Mouse (Mus musculus): ENCODE data around the gene Bcar1. TPM values are rescaled to one million over a fixed set of nuclear protein-coding genes. Genes with fewer than 3 reads are reported as not detected.

The Bcar1 gene
- polyA plus RNA-seq, 1 experiment from 2014 or later = 56.5 TPM

GRCm38 (mm10) chr8:111733581-111734243, 9.9 kb downstream of the Bcar1 start:
- Histone ChIP-seq H3K4me1 (peaks cover 90% of the 10 kb centered on the region), H3K36me3 (no peaks in the 10 kb centered on the region), H3K27ac (peak overlapping the region; percentile 79), H3K4me3 (no peak overlapping the region), H3K4me2 (replicated peaks) (0 out of 2 replicates have a peak overlapping the region, but pooled peaks have one; percentile 1), H3K9ac (0 out of 2 replicates have a peak overlapping the region, but pooled peaks have one; percentile 23), H3K27me3 (no peaks in the 10 kb centered on the region), H3K9me3 (replicated peaks) (no peaks in the 10 kb centered on the region)
- WGBS = 1% methylated on average over 5 of the region's 5 CpGs
- ATAC-seq (ENCODE audit: low FRiP score) = no peak

GRCm38 (mm10) chr8:111732406-111733085, 11.1 kb downstream of the Bcar1 start:
- H3K4me2 ChIP-seq (replicated peaks) = peak overlapping the region; percentile 88
- peak; percentile 16 for ATAC-seq (ENCODE audit: low FRiP score)
- H3K4me3 ChIP-seq = peak overlapping the region; percentile 76
- no peaks in the 10 kb centered on the region for H3K27me3 ChIP-seq
- H3K9ac ChIP-seq = peak overlapping the region; percentile 91
- H3K36me3 ChIP-seq = no peaks in the 10 kb centered on the region
- peak overlapping the region; percentile 79 for H3K27ac ChIP-seq
- H3K9me3 ChIP-seq (replicated peaks) = no peaks in the 10 kb centered on the region
- 23% methylated on average over 10 of the region's 10 CpGs for WGBS
- peaks cover 82% of the 10 kb centered on the region for H3K4me1 ChIP-seq

GRCm38 (mm10) chr8:111732004-111732403, 11.6 kb downstream of the Bcar1 start:
- H3K27me3 ChIP-seq = no peaks in the 10 kb centered on the region
- H3K4me1 ChIP-seq = peaks cover 76% of the 10 kb centered on the region
- no peaks in the 10 kb centered on the region for H3K36me3 ChIP-seq
- ATAC-seq (ENCODE audit: low FRiP score) = peak; percentile 90
- peak overlapping the region; percentile 88 for H3K4me2 ChIP-seq (replicated peaks)
- under 1% methylated on average over 41 of the region's 41 CpGs for WGBS
- H3K9ac ChIP-seq = peak overlapping the region; percentile 91
- H3K9me3 ChIP-seq (replicated peaks) = no peaks in the 10 kb centered on the region
- peak overlapping the region; percentile 79 for H3K27ac ChIP-seq
- H3K4me3 ChIP-seq = peak overlapping the region; percentile 76

- peak overlapping the region; percentile 79 for H3K27ac ChIP-seq
- peak overlapping the region; percentile 76 for H3K4me3 ChIP-seq
- H3K4me2 ChIP-seq (replicated peaks) = peak overlapping the region; percentile 88
- peak overlapping the region; percentile 91 for H3K9ac ChIP-seq
- no peaks in the 10 kb centered on the region for H3K36me3 ChIP-seq
- peaks cover 76% of the 10 kb centered on the region for H3K4me1 ChIP-seq
- peak; percentile 47 for ATAC-seq (ENCODE audit: low FRiP score)
- no peaks in the 10 kb centered on the region for H3K9me3 ChIP-seq (replicated peaks)
- no peaks in the 10 kb centered on the region for H3K27me3 ChIP-seq
- WGBS = under 1% methylated on average over 36 of the region's 39 CpGs
These were observed 12.2 kb downstream of the Bcar1 start for GRCm38 (mm10) chr8:111731231-111731977.

GRCm38 (mm10) chr8:111729233-111730170, 14.1 kb downstream of the Bcar1 start:
- H3K4me2 ChIP-seq (replicated peaks) = no peak overlapping the region
- 65% methylated on average over 7 of the region's 7 CpGs for WGBS

GRCm38 (mm10) chr8:111728481-111728880, 15.1 kb downstream of the Bcar1 start:
- H3K27ac ChIP-seq = no peak overlapping the region
- H3K36me3 ChIP-seq = no peaks in the 10 kb centered on the region
- H3K27me3 ChIP-seq = no peaks in the 10 kb centered on the region
- no peak overlapping the region for H3K9ac ChIP-seq
- ATAC-seq (ENCODE audit: low FRiP score) = no peak
- H3K9me3 ChIP-seq (replicated peaks) = no peaks in the 10 kb centered on the region
- 70% methylated on average over 5 of the region's 5 CpGs for WGBS
- peaks cover 55% of the 10 kb centered on the region for H3K4me1 ChIP-seq
- no peak overlapping the region for H3K4me2 ChIP-seq (replicated peaks)
- no peak overlapping the region for H3K4me3 ChIP-seq

More at GRCm38 (mm10) chr8:111729233-111730170, 14.1 kb downstream of the Bcar1 start:
- Histone ChIP-seq H3K4me1 (peaks cover 65% of the 10 kb centered on the region), H3K9me3 (replicated peaks) (no peaks in the 10 kb centered on the region), H3K27ac (no peak overlapping the region; the same call in 1 of the 2 replicates), H3K9ac (no peak overlapping the region), H3K27me3 (no peaks in the 10 kb centered on the region), H3K36me3 (no peaks in the 10 kb centered on the region), H3K4me3 (no peak overlapping the region)
- no peak for ATAC-seq (ENCODE audit: low FRiP score)

GRCm38 (mm10) chr8:111727553-111727952, 16.1 kb downstream of the Bcar1 start:
- H3K9me3 ChIP-seq (replicated peaks) = no peaks in the 10 kb centered on the region
- WGBS = 84% methylated on average over 4 of the region's 4 CpGs
- no peak overlapping the region for H3K9ac ChIP-seq
- H3K27ac ChIP-seq = no peak overlapping the region
- H3K4me2 ChIP-seq (replicated peaks) = no peak overlapping the region
- no peak overlapping the region for H3K4me3 ChIP-seq
- H3K27me3 ChIP-seq = no peaks in the 10 kb centered on the region
- H3K4me1 ChIP-seq = peaks cover 45% of the 10 kb centered on the region
- ATAC-seq (ENCODE audit: low FRiP score) = no peak
- no peaks in the 10 kb centered on the region for H3K36me3 ChIP-seq

GRCm38 (mm10) chr8:111726102-111726900, 17.3 kb downstream of the Bcar1 start:
- H3K27me3 ChIP-seq = no peaks in the 10 kb centered on the region
- WGBS = 82% methylated on average over 7 of the region's 7 CpGs
- H3K9ac ChIP-seq = no peak overlapping the region
- peak overlapping the region; percentile 49; the same call in 1 of the 2 replicates for H3K27ac ChIP-seq
- no peaks in the 10 kb centered on the region for H3K9me3 ChIP-seq (replicated peaks)
- H3K4me1 ChIP-seq = peaks cover 38% of the 10 kb centered on the region
- no peak for ATAC-seq (ENCODE audit: low FRiP score)
- no peak overlapping the region for H3K4me2 ChIP-seq (replicated peaks)
- no peak overlapping the region for H3K4me3 ChIP-seq
- H3K36me3 ChIP-seq = 0 out of 2 replicates have a peak, but pooled peaks cover 1% of the 10 kb centered on the region

GRCm38 (mm10) chr8:111725341-111725740, 18.3 kb downstream of the Bcar1 start:
- Histone ChIP-seq H3K9me3 (replicated peaks) (no peaks in the 10 kb centered on the region), H3K9ac (no peak overlapping the region), H3K36me3 (peaks cover 11% of the 10 kb centered on the region), H3K4me3 (no peak overlapping the region), H3K27ac (no peak overlapping the region), H3K4me2 (replicated peaks) (no peak overlapping the region), H3K27me3 (no peaks in the 10 kb centered on the region), H3K4me1 (peaks cover 28% of the 10 kb centered on the region)
- ATAC-seq (ENCODE audit: low FRiP score) = no peak
- WGBS = 89% methylated on average over 6 of the region's 6 CpGs

GRCm38 (mm10) chr8:111720115-111720544, 23.5 kb downstream of the Bcar1 start:
- no peak overlapping the region for H3K4me2 ChIP-seq (replicated peaks)
- no peak for ATAC-seq (ENCODE audit: low FRiP score)
- H3K36me3 ChIP-seq = peaks cover 30% of the 10 kb centered on the region
- no peak overlapping the region for H3K9ac ChIP-seq
- WGBS = 69% methylated on average over 4 of the region's 4 CpGs
- no peaks in the 10 kb centered on the region for H3K27me3 ChIP-seq
- H3K4me3 ChIP-seq = no peak overlapping the region
- peaks cover 43% of the 10 kb centered on the region for H3K4me1 ChIP-seq
- H3K27ac ChIP-seq = 0 out of 2 replicates have a peak overlapping the region, but pooled peaks have one; percentile 37
- H3K9me3 ChIP-seq (replicated peaks) = no peaks in the 10 kb centered on the region

GRCm38 (mm10) chr8:111718937-111719336, 24.7 kb downstream of the Bcar1 start:
- Histone ChIP-seq H3K36me3 (peaks cover 42% of the 10 kb centered on the region), H3K27me3 (no peaks in the 10 kb centered on the region)

More at GRCm38 (mm10) chr8:111718937-111719336, 24.7 kb downstream of the Bcar1 start:
- no peak overlapping the region for H3K4me3 ChIP-seq
- H3K4me2 ChIP-seq (replicated peaks) = no peak overlapping the region
- H3K9me3 ChIP-seq (replicated peaks) = no peaks in the 10 kb centered on the region
- H3K9ac ChIP-seq = no peak overlapping the region
- ATAC-seq (ENCODE audit: low FRiP score) = no peak
- H3K4me1 ChIP-seq = peaks cover 43% of the 10 kb centered on the region
- 55% methylated on average over 5 of the region's 5 CpGs for WGBS
- peak overlapping the region; percentile 55 for H3K27ac ChIP-seq

Data from hindbrain, embryonic 12.5 days (tissue).